ENCODE assay signal across 15 mouse cellular contexts in the genomic region with DNA sequence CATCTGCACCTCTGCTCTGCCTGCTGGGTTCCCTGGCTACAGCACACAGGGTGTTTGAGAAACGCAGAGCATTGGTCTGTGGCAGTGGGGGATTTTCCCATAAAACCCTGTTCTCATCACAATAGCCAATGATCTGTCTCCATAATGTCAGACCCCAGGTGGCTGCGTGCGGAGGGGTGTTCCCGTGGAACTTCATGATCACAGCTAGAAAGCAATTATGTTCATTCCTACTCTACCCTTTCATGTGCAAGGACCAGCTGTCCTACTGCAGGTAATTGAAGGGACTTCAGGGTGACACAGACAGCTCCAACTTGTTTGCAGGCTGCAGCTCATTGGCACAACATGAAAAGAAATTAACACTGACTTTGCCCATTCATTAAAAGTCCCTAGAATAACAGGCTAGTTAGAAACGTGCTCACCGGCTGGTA. TPM values are rescaled to one million over a fixed set of nuclear protein-coding genes. Genes with fewer than 3 reads are reported as not detected.
DNase-seq lines count a peak whose midpoint lies in the region; ATAC-seq and TF ChIP-seq lines count a peak whose summit lies in the region.
"Had no signal": no experiment of that assay in that cellular context is flagged by ENCODE, and none has a peak within 500 bp of the region (broad histone marks: within the 10 kb centered on the region; RNA-seq: fewer than 3 reads in every experiment).

No protein-coding gene starts in this region.

- in situ Hi-C loops in ES-E14 (cut with MboI; ENCODE audit: low sequenced_read_pairs in 2 of 2, unreplicated experiment in 2 of 2), result no loop called here

- no peaks in the 10 kb centered on the region for H3K9me3 ChIP-seq in kidney, postnatal 0 days (replicated peaks; ENCODE audit: low read length)
- H3K9me3 ChIP-seq in ES-E14 (ENCODE audit: control insufficient read depth, insufficient read depth, low read depth, low read length), result no peaks in the 10 kb centered on the region
- no peaks in the 10 kb centered on the region for H3K9me3 ChIP-seq in midbrain, embryonic 15.5 days
- H3K9me3 ChIP-seq: limb, embryonic 15.5 days had no signal

- no peak overlapping the region for H3K4me3 ChIP-seq in kidney, postnatal 0 days (replicated peaks; ENCODE audit: low read depth, low read length)
- H3K4me3 ChIP-seq in ES-E14 (ENCODE audit: insufficient read depth in 1 of 2, low read depth in 1 of 2, low read length in 2 of 2, poor library complexity in 1 of 2, severe bottlenecking in 1 of 2), result no peak overlapping the region
- H3K4me3 ChIP-seq in midbrain, embryonic 15.5 days, result no peak overlapping the region
- H3K4me3 ChIP-seq: limb, embryonic 15.5 days; myocyte had no signal

- no peaks in the 10 kb centered on the region for H3K27me3 ChIP-seq in kidney, postnatal 0 days (ENCODE audit: insufficient read depth, low read length)
- no peaks in the 10 kb centered on the region for H3K27me3 ChIP-seq in midbrain, embryonic 15.5 days (replicated peaks)
- H3K27me3 ChIP-seq: limb, embryonic 15.5 days had no signal

- peak; percentile 3 for DNase-seq in kidney, postnatal 0 days (ENCODE audit: low spot score)
- DNase-seq in kidney, adult 18-20 months, result no peak
- DNase-seq in ES-E14 (ENCODE audit: low read depth, low spot score), result no peak
- DNase-seq in forelimb bud, embryonic 11.5 days (ENCODE audit: low read depth, low spot score), result peak; percentile 36
- no peak for DNase-seq in thymus, postnatal 36 days
- DNase-seq in lung, postnatal 14 days, result no peak
- DNase-seq in lung, postnatal 36 days, result no peak
- DNase-seq: adrenal gland, postnatal 25 days; gastrocnemius, postnatal 36 days; thymus, postnatal 14 days had no signal

- no peak overlapping the region for H3K27ac ChIP-seq in kidney, postnatal 0 days
- 0 out of 2 replicates have a peak overlapping the region, but pooled peaks have one; percentile 12 for H3K27ac ChIP-seq in ES-E14 (ENCODE audit: insufficient read depth, low read depth, low read length, poor library complexity, severe bottlenecking)
- peak overlapping the region; percentile 34; the same call in 1 of the 2 replicates for H3K27ac ChIP-seq in midbrain, embryonic 15.5 days
- H3K27ac ChIP-seq: limb, embryonic 15.5 days had no signal

- H3K9ac ChIP-seq in kidney, postnatal 0 days (ENCODE audit: low read depth, low read length), result no peak overlapping the region
- no peak overlapping the region for H3K9ac ChIP-seq in ES-E14 (ENCODE audit: insufficient read depth, low read depth, low read length, poor library complexity, severe bottlenecking)
- no peak overlapping the region for H3K9ac ChIP-seq in midbrain, embryonic 15.5 days
- H3K9ac ChIP-seq: limb, embryonic 15.5 days had no signal

- 14% methylated on average over 6 of the region's 6 CpGs for WGBS in kidney, postnatal 0 days
- WGBS in midbrain, embryonic 15.5 days, result 25% methylated on average over 6 of the region's 6 CpGs

- no peaks in the 10 kb centered on the region for H3K4me1 ChIP-seq in kidney, postnatal 0 days (replicated peaks; ENCODE audit: insufficient read depth, low read length)
- H3K4me1 ChIP-seq in ES-E14 (ENCODE audit: control insufficient read depth in 2 of 2, insufficient read depth in 2 of 2, low read length in 2 of 2, poor library complexity in 1 of 2), result peaks cover 5 to 16% of the 10 kb centered on the region in 2 experiments; a peak in 3 of 4 replicates
- peaks cover 6% of the 10 kb centered on the region; the same call in 1 of the 2 replicates for H3K4me1 ChIP-seq in midbrain, embryonic 15.5 days
- H3K4me1 ChIP-seq: limb, embryonic 15.5 days had no signal

- H3K36me3 ChIP-seq in kidney, postnatal 0 days (ENCODE audit: insufficient read depth, low read length), result no peaks in the 10 kb centered on the region
- H3K36me3 ChIP-seq in ES-E14 (ENCODE audit: control insufficient read depth, insufficient read depth, low read length, poor library complexity, severe bottlenecking), result no peaks in the 10 kb centered on the region; the same call in 1 of the 2 replicates
- no peaks in the 10 kb centered on the region for H3K36me3 ChIP-seq in midbrain, embryonic 15.5 days (replicated peaks)
- H3K36me3 ChIP-seq: limb, embryonic 15.5 days had no signal

- no peak overlapping the region for H3K4me2 ChIP-seq in kidney, postnatal 0 days (ENCODE audit: low read length)
- peak overlapping the region; percentile 24; the same call in 1 of the 2 replicates for H3K4me2 ChIP-seq in midbrain, embryonic 15.5 days
- H3K4me2 ChIP-seq: limb, embryonic 15.5 days had no signal

- TF ChIP-seq CTCF in kidney, postnatal 0 days (IDR thresholded peaks at IDR 0.05; ENCODE audit: low read depth), result no peak

- ATAC-seq in kidney, postnatal 0 days (replicated peaks; ENCODE audit: low FRiP score, low read depth), result no peak
- 0 out of 2 replicates have a peak, but pooled peaks have one; percentile 20 for ATAC-seq in midbrain, embryonic 15.5 days (replicated peaks)
- ATAC-seq: intestine, postnatal 0 days; lung, postnatal 0 days had no signal

TF ChIP-seq in ES-E14, 5 proteins besides CTCF, POLR2A, EP300 and RAD21:
- TF ChIP-seq ZC3H11A (IDR thresholded peaks at IDR 0.05; ENCODE audit: borderline replicate concordance, low read depth, low read length), result no peak
- TF ChIP-seq HCFC1 (IDR thresholded peaks at IDR 0.05; ENCODE audit: borderline replicate concordance, insufficient read depth, low read length), result no peak
- no peak for TF ChIP-seq MAFK (IDR thresholded peaks at IDR 0.05; ENCODE audit: insufficient read depth, low read depth, low read length)
- no peak for TF ChIP-seq CHD2 (IDR thresholded peaks at IDR 0.05; ENCODE audit: low read depth, low read length)
- TF ChIP-seq ZNF384 (IDR thresholded peaks at IDR 0.05; ENCODE audit: low read depth, low read length), result no peak
TF ChIP-seq in ES-E14: peak in this region for 0.

RNA-seq across cellular contexts. Expression of gene Rec114, which starts 3.6 kb away (rescaled TPM):
- 1.0 and 1.2 TPM in 2 replicates for polyA plus RNA-seq in kidney, postnatal 0 days (2015; fragmentation: Nextera tagmentation; extraction: Ambion mirVana)
- 12.4 and 16.7 TPM in 2 replicates for total RNA-seq in ES-E14 (2012; rRNA removed)
- polyA plus RNA-seq in midbrain, embryonic 15.5 days (2015; fragmentation: Nextera tagmentation; extraction: Ambion mirVana), result 1.4 and 1.9 TPM in 2 replicates
- total RNA-seq: adrenal gland, postnatal 25 days; gastrocnemius, postnatal 36 days had no signal

Comparison
In these comparisons a context has a peak if more than half of its experiments do, and no peak if none do; other contexts are left out.
1. DNase-seq: peak in kidney, postnatal 0 days (single experiment) and forelimb bud, embryonic 11.5 days (single experiment); none in kidney, adult 18-20 months (single experiment), ES-E14 (single experiment), thymus, postnatal 36 days (0 of 2), lung, postnatal 14 days (single experiment) and lung, postnatal 36 days (single experiment).